Mouse (Mus musculus) kidney, adult 9 months (tissue): ENCODE measurements around the gene Gm28845.

Experiments used
- DNase-seq: peaks from one replicate; pipeline ENCODE4 v3.0.0; 2022

Gene Gm28845

GRCm38 (mm10) chr1:65119438-65119837 lies at the start of gene Gm28845:
TSS of gene Gm28845 (minus strand) at chr1:65119558.
- no peak for DNase-seq

- DNase-seq, result peak; percentile 79
Observed at GRCm38 (mm10) chr1:65167496-65167895, 48.1 kb upstream of the Gm28845 start.

DNA sequence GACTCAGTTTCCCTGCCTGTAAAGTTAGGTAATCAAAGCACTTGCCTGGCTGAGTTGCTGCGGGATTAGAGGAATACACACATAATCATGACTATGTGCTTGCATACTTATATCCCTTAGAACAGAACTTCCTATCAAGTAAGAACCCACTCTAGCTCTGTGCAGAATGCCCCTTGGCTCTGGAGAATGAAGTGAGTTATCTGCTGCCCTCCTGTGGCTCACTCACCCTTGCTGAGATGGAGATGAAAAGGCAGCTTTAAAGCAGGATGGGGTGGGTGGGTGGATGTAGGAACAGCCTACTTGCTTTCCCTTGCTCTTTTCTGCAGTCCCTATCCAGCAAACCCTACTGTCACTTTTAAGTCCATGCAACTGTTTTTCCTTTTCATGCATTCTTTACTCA lies 42.9 kb upstream of the Gm28845 start:
- no peak for DNase-seq

GRCm38 (mm10) chr1:65156111-65156510 lies 36.8 kb upstream of the Gm28845 start:
- DNase-seq, result no peak

DNA sequence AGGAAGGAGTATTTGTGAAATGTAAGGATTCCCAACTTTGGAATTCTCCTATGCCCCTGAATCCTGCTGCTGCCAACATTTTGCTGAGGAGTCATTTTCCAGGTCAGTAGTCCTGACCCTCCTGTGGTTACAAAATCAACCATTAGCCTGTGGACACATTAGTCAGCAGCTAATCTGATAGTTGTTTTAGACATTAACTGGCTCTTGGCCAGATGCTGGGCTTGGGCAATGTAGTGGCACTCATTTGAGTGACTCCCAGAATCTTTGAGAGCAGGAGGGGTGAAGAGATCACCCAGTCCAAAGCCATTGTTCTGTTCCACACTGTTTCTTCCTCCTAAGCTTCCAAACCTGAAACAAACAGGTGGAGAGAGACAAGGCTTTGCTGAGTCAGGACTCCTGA lies 35.5 kb upstream of the Gm28845 start:
- peak; percentile 94 for DNase-seq

DNA sequence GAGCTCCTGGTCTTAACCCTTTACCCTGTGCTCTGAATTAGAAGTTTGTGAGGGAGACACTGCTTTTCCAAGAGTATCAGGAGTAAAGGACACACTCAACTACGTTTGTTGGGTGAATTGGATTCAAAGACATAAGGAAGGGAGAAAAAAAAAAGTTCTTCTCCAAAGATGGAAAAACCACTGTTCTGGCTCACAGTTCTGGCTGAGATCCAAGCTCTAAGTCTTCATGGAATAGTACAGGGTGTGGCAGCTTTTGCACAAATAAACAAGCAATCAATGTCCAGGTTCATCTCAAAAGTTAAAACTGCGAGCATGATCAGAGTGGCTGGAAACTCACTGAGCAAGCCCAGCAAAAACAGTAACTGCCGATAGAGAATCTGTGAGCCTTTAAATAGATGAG lies 28.6 kb upstream of the Gm28845 start:
- no peak for DNase-seq

DNA sequence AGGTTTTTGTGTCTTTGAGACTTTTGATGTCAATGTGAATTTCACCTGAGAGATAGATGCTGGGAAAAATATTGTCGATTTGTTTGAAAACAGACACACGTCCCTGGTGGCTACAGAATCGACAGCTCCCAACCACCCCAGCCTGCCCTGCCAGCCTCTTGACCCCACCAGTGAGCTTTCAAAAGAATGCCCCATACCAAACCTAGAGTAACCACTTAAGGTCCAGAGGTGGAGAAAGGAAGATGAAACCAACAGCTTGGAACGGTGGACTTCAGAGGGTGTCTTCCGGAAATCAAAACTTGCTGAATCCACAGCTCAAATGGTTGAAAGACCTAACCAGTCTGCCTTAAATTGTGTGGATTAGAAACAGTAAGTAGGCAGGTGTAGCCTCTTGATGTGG lies 28.0 kb upstream of the Gm28845 start:
- peak; percentile 82 for DNase-seq

DNA sequence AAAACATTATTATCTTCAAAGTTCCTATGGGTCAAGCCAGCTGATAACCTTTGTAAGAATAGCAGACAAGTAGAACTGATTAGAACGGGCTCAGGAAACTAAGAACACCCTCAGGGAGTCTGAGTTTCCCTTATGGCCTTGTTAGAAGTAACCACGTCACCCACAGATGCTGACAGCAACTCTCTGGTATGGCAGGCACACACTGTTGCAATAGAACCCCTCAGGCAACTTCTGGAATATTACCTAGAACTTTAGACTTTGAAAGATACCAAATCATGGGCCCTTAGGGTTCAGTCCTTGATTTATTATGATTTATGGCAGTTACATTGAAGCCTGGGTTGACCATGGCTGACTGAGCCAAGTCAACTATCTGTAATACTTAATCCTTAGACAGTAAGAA lies 27.2 kb upstream of the Gm28845 start:
- peak; percentile 47 for DNase-seq

DNA sequence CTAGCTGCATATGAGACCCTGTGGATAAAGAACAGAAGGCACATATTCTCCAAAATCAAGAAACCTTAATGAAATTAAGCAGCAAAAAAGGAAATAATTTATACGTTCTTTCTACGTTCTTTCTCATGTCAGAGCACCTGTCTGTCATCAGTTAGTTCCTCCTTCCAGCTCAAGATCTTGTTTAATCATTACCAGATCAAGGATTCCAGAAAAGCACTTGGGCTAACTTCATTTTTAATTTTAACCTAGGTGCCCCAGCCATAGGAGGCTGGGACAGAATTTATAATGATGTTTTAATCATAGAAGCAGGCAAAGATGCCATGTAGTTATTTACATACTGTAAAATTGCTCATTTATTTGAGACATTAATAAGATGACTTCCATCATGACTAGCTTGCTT lies 25.4 kb upstream of the Gm28845 start:
- DNase-seq, result peak; percentile 73

GRCm38 (mm10) chr1:65137560-65137959 lies 18.2 kb upstream of the Gm28845 start:
- no peak for DNase-seq

- no peak for DNase-seq
Observed at GRCm38 (mm10) chr1:65132833-65133232, 13.5 kb upstream of the Gm28845 start.

DNA sequence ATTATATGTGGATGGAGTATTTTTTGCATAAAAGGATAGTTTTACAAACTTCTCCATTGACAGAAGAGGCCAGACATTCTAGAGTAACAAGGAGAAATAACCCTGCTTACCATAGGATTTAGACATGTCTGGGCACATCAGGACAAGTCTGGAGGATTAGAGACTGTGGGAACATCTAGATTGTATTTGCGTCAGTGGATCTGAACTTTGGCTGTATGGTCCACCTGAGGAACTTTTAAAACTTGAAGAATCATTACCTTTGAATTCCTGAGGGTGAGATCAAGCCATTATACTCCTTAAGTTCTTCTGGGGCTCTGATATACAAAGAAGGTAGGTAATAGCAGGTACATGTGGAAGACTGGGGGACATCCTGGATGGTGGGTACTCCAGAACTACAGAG lies 12.3 kb upstream of the Gm28845 start:
- DNase-seq, result peak; percentile 70

GRCm38 (mm10) chr1:65130226-65130625 lies 10.9 kb upstream of the Gm28845 start:
- peak; percentile 81 for DNase-seq

DNA sequence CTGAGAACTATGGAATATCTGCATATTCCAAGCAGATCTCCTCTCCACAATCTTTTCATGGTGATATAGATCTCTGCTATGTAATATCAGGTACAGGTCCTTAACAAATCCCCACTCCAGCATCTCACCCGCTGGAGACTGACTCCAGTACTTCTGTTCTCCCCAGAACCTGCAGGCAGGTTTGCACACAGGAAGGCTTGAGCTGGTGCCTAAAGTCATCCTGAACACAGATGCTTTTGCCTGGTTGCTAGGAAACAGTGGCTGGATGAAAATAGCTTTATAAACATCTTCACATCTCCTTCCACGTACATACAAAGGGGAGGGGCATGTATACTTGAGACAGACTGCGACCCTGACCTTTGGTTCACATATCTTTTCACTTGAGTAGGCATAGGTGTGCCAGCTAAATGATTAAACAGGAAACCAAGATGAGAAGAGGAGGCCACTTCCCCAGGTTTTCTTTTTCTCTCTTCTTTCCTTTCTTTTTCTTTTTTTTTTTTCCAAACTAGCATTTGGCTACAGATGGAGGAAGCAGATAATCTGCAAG lies 10.3 kb upstream of the Gm28845 start:
- DNase-seq, result peak; percentile 64

DNA sequence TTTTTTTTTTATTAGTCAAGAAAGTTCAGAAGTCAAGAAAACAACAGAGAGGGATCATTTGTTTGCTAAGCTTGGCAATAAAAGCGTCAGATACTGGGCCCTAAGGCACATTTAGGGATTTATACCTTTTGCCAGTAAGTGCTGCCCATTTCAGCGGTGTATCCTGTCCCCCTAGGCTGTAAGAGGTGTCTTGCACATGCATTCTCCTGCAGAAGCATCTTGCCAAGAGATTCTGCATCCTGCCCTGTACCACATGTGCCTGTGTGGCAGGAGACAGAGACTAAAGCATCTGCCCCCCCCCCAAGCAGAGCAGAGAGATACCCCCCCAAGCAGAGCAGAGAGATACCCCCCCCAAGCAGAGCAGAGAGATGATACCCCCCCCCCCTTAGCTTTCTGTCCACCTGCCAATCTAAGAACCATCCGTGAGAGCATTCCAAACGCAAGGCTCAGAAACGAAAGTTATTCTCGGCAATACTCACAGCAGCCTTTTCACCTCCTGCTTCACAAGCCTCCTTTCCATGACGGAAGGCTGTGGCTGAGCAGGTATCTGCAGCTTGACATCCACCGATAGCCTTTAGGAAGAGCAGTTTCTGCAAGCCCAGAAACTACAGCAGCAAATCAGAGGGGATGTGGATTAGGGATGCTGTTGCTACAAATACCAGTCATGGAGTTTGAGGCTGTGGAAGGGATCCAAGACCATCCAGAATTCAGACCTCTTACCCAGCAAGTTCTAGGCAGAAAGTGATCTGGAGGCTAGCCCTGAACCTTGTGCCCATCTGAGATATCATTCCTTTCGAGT lies 3.4 kb upstream of the Gm28845 start, which contains the start of gene D630023F18Rik:
D630023F18Rik (minus strand) TSS at position 641 of the 799 bp plus-strand sequence.
- DNase-seq, result no peak

DNA sequence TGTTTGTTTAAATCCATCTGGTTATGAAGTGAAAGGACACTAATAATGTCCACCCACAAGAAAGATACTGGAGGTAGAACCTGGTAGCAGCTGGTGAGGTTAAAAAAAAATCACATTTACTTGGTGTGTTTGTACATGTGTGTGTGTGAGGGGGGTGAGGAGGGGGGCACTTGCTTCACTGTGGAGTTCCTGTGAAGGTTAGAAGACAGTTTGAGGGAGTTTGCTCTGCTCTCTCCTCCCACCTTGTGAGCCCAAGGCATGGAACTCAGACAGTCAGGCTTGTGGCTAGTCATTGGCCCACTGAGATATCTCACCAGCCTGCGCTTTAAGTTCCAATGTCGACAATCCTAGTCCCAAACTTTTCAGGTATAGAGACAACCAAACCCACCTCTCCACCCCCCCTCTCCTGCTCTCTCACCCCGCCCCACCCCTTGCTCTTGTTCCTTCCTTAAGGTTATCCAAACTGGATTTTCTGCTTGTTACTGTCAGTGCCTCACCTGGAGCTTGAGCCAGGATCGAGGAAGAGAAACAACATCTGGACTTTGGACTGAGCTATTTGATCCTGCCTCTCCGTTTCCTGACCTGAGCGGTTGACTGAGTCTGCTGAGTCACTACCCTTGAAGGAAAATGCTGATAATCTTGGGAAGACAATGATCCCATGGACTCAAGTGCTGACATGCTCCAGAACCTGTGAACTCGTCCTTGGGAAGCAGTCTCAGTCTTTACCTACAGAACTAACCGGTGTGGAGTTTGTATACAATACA lies 1.0 kb downstream of the Gm28845 start:
- DNase-seq, result peak; percentile 93

DNA sequence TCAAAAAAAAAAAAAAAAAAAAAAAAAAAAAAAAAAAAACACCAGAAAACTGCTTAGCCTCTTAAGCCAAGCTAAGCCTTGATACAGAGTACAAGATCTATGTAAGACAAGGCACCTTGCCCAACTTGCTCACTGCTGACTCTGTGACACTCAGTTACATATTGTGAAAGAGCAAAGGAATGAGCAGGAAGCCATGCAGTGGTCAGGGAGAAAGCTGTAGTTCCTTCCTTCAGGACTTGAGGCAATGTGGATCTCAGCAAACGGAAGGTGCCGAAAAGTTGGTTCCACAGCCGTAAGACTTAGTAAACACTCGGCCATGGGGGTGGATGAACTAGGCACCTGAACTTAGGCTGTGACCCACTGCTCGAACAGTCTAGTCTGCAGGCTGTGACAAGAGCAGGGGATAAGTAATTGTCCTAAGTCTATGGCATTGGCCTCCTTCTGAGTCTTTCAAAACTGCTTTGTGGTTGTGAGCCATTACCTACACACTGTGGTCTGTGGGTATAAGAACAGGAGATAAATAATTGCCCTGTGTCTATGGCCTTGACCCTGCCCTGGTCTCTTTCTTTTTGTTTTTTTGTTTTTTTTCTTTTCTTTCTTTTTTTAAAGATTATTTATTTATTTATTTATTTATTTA lies 5.7 kb downstream of the Gm28845 start:
- peak; percentile 49 for DNase-seq

GRCm38 (mm10) chr1:65112807-65113196 lies 6.6 kb downstream of the Gm28845 start:
- DNase-seq, result peak; percentile 54

DNA sequence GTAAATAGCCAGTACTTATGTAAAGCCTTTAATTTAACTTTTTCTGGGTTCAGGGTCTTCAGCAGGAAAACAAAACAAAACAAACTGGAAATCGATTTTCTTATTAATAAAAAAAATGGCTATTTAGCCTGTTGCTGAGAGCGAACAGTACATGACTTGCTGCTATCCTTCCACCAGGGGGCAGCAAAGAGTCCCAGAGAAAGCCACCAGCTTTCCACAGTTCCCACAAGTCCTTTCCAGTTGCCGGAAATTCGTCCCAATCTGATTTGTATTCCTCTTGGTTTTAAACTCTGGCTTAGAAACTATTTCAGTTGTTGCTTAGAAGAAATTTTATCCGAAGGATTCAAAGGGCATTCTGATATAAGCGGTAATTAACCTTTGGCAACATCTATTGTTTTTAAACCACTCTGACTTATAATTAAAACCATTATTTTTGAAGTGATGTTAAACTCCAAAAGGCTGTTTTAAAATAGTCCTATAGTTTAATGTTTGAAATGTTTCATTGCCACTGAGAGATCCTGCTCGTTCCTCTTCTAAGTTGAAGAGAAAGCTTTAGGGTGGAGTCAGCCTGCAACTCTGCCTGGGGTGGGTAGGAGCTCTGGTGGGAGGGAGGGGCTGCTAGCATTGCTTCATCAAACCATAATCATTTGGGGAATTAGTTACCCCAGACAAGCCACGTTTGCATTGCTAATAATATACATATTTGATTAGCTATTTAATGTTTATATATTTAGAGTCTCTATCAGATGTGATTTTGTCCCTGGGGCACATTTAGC lies 7.1 kb downstream of the Gm28845 start:
- peak; percentile 88 for DNase-seq

GRCm38 (mm10) chr1:65109756-65110435 lies 9.5 kb downstream of the Gm28845 start:
- DNase-seq, result no peak

DNA sequence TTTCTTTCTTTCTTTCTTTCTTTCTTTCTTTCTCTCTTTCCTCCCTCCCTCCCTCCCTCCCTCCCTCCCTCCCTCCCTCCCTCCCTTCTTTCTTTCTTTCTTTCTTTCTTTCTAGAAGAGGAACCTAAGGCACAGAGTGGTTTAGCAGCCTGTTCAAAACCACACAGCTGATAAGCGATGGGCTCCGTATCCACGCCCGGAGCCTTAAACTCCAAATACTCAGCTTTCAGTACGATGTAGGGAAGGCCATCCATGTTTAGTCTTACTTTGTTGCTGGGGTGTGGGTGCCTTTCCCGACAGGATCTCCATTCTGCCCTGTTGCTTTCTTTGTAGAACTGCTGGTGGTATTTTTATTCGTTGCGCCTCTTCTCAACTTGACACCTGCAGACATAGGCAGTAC lies 10.2 kb downstream of the Gm28845 start:
- DNase-seq, result no peak
